Mouse (Mus musculus): ENCODE results near the gene Rad9b.

DNA sequence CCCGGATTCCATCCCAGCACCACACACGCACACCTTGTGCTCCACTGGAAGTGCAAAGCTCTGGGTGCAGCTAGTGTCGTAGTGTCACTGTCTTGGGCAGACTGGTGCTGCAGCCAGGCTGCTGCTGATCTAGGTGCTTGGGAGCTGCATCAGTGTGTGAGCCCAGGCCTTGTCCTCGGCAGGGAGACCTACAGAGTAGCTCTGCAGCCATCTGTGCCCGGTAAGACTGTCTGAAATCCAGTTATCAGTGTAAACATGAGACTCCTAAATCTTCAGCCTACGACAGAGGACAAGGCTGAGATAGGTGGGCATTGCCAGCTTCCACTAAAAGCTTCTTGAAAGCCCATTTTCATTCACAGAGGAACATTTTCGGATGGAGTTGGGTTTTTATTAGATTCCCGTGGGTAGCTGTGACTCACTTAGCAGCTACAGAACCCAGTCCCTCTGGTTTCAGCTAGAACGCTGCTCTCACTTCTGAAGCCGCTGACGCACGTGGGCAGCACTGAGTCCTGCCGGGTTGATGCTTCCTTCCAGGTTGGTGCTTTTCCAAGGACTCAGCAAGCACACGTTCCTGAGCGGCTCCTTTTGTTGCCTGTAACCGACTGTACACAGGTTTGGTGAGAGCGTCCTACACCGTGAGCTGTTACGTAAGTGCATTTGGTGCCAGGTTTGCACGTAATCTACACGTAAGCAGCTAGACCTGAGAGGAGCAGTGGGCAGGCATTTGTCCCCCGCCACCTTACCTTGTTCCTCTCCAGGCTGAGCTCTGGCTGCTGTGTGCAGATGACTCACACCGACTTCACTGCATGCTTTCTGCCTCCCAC lies 29.2 kb downstream of the Rad9b start:
- no peak for TF ChIP-seq GATA1 (IDR thresholded peaks at IDR 0.05; ENCODE audit: borderline replicate concordance, low read length)
- TF ChIP-seq FLI1 (IDR thresholded peaks at IDR 0.05; ENCODE audit: low read length) = no peak

Measured in megakaryocyte, embryonic 14.5 days (primary cell).